Mouse (Mus musculus) heart, adult 2 months (tissue): ENCODE data around the gene Muc1. TPM values are rescaled to one million over a fixed set of nuclear protein-coding genes. Genes with fewer than 3 reads are reported as not detected.
"Not testable (repeated sequence)": the region's sequence is repeated elsewhere in the genome, so short reads cannot be mapped to it uniquely, and the experiment has no call there.

ENCODE experiments used
- DNase-seq, 2 experiments: peaks; one replicate each; pipeline ENCODE4 v3.0.0; 2021
- H3K27ac ChIP-seq: fragments of 200-600 bp; 2 replicates; pipeline ENCODE4 v1.8.1; 2022
- H3K27me3 ChIP-seq: fragments of 200-500 bp; 2 replicates; pipeline ENCODE4 v1.6.1; 2012; ENCODE audit warnings: mild to moderate bottlenecking, low read length, inconsistent platforms, mixed read lengths; ENCODE audit not compliant: control insufficient read depth, insufficient read depth
- H3K36me3 ChIP-seq: fragments of 200-500 bp; 2 replicates; pipeline ENCODE4 v1.6.1; 2012; ENCODE audit warnings: low read length, inconsistent platforms; ENCODE audit not compliant: control insufficient read depth, insufficient read depth
- H3K4me1 ChIP-seq: fragments of 200-500 bp; 2 replicates; pipeline ENCODE4 v1.6.1; 2011; ENCODE audit warnings: low read length; ENCODE audit not compliant: control insufficient read depth, insufficient read depth
- H3K4me3 ChIP-seq: fragments of 200-600 bp; 2 replicates; pipeline ENCODE4 v1.8.1; 2022
- H3K79me2 ChIP-seq: fragments of 200-500 bp; replicated peaks from 2 replicates; pipeline ENCODE4 v1.6.1; 2012; ENCODE audit warnings: mild to moderate bottlenecking, inconsistent platforms, low read length, moderate library complexity, mixed read lengths; ENCODE audit not compliant: control insufficient read depth, insufficient read depth
- H3K9ac ChIP-seq: fragments of 200-500 bp; 2 replicates; pipeline ENCODE4 v1.6.1; 2012; ENCODE audit warnings: low read depth, mild to moderate bottlenecking, control low read depth, inconsistent platforms, low read length, mixed read lengths
- CTCF ChIP-seq: fragments of 200-600 bp; IDR thresholded peaks from 2 replicates; pipeline ENCODE4 v1.8.1; 2022; ENCODE audit warnings: antibody characterized with exemption, mild to moderate bottlenecking, moderate library complexity
- EP300 ChIP-seq: fragments of 200-500 bp; IDR thresholded peaks from 2 replicates; pipeline ENCODE4 v1.6.1; 2011; ENCODE audit warnings: low read depth, low read length, control low read depth; ENCODE audit not compliant: insufficient read depth
- POLR2A ChIP-seq: fragments of 200-500 bp; IDR thresholded peaks from 2 replicates; pipeline ENCODE4 v1.6.1; 2011; ENCODE audit warnings: mild to moderate bottlenecking, low read depth, low read length, control low read depth; ENCODE audit not compliant: insufficient read depth
- WGBS: fragments of 180-500 bp; shearing (Covaris S2); methylation state at CpG from one replicate; pipeline ENCODE4 v1.1.7; 2018; 5-methylcytosine and 5-hydroxymethylcytosine counted together
- intact Hi-C: fragments of 180-260 bp; cut with DNase I; formaldehyde crosslinking; loops from one replicate; pipeline ENCODE4 v1.15.1; 2025
- polyA plus RNA-seq: library from polyadenylated mRNA; depleted of rRNA; stranded (reverse); fragments of >200 nt; gene quantifications from 2 replicates; pipeline ENCODE4 v1.2.3, GENCODE M21; 2012
- total RNA-seq, 2 experiments: library from RNA; stranded (reverse); gene quantifications; 2 replicates each; pipeline ENCODE4 v1.2.3; 2021

Gene Muc1
- total and polyA plus RNA-seq, 3 experiments: 0.39 to 6.2 (median 0.47) TPM

DNA sequence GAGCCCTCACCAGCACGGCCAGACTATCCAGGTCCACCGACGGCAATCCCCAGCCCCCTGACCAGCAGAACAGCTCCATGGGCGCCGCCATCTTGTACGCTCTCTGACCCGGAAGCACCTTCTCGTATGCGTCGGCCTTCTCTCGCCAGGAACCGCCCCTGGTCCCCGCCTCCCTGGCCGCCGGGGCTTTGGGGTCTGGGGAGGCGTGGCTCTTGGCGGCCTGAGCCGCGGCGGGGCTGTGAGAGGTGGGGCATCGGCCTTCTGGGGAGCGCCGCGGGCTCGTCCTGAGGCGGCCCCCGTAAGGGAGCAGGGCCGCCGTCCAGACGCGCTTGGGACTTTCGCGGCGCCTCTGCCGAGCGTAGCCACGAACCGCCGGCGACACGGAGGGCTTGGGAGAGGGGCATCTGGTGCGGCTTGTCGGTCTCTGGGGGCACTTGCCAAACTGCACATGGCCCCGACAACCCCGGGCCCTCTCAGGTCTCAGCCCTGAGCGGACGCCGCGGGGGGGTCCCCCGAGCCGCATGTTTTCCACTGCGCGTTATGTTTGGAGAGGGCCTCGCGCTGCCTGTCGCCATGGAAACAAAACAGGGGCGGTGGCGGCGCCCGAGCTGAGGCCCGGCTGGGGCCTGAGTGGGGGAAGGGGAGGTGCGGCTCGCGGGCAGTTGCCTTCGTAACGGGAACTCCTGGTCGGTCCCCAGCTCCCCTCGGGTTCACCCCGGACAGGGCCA, 14.9 kb upstream of the Muc1 start:
- peak; percentile 96 for DNase-seq
- intact Hi-C loops: loop anchor here (2.0 to 10.0 kb wide), 5 partner anchors 17 to 269 kb away; partner anchors contain the start of genes Clk2 and Scamp3
- peak overlapping the region; percentile 95 for H3K9ac ChIP-seq
- no peaks in the 10 kb centered on the region for H3K36me3 ChIP-seq
- H3K79me2 ChIP-seq: no peaks in the 10 kb centered on the region
- TF ChIP-seq EP300 (peak; percentile 45; the same call in 1 of the 2 replicates), POLR2A (peak; percentile 75), CTCF (no peak)
- WGBS: under 1% methylated on average over 61 of the region's 69 CpGs
- H3K4me3 ChIP-seq: peak overlapping the region; percentile 88
- H3K27ac ChIP-seq: peak overlapping the region; percentile 88
- peaks cover 5% of the 10 kb centered on the region for H3K4me1 ChIP-seq
- no peaks in the 10 kb centered on the region for H3K27me3 ChIP-seq

DNA sequence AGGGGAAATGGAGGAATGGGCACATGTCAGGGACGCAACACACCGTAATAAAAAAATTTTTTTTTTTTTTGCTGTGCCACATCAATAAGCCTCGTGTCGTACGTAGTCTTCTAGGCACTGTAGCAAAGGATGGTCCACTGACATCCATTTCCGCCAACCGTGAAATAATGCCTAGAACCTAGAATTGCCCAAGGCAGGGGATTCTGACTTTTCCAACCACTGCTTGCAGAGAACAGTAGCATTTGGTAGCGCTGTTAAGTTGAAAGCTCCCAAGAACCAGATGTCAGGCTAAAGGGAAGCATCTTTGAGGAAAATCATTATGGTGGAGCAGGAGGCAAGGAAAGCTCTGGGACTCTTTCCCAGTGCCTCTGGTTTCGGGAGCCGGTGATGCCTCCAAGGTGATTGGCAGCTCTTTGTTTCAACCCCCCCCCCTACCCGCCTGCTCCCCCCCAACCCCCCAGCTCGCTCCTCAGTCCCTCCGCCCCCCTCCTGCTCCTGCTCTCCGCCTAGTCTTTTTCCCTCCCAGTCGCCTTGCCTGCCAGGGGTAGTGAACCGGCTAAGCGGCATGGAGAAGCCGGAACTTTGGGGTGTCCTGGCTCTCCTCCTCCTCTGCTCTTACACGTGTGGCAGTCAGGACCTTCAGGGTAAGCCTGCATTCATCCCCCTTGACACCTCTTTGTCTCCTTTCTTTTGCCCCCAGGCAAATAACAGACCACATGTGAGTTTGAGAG, 14.0 kb upstream of the Muc1 start, which contains the start of gene Thbs3:
Gene Thbs3 (plus strand): TSS at position 500 of the 731 bp plus-strand sequence.
- DNase-seq: peak; percentile 55 to 57
- H3K36me3 ChIP-seq: no peaks in the 10 kb centered on the region
- TF ChIP-seq CTCF (no peak), EP300 (no peak), POLR2A (no peak)
- no peaks in the 10 kb centered on the region for H3K79me2 ChIP-seq
- H3K27ac ChIP-seq: peak within 1 kb of the TSS; percentile 88
- peaks cover 5% of the 10 kb centered on the region for H3K4me1 ChIP-seq
- peak within 1 kb of the TSS; percentile 95 for H3K9ac ChIP-seq
- H3K4me3 ChIP-seq: peak within 1 kb of the TSS; percentile 88
- 3% methylated on average over 19 of the region's 19 CpGs for WGBS
- intact Hi-C loops: loop anchor here (2.0 to 10.0 kb wide), 4 partner anchors 18 to 270 kb away; partner anchors contain the start of gene Clk2
- no peaks in the 10 kb centered on the region for H3K27me3 ChIP-seq

- no peaks in the 10 kb centered on the region for H3K79me2 ChIP-seq
- TF ChIP-seq CTCF (no peak; the same call in 1 of the 2 replicates), POLR2A (no peak), EP300 (peak; percentile 85)
- H3K27me3 ChIP-seq: no peaks in the 10 kb centered on the region
- no peaks in the 10 kb centered on the region for H3K36me3 ChIP-seq
- intact Hi-C loops: loop anchor here (2.0 to 10.0 kb wide), 5 partner anchors 19 to 271 kb away; partner anchors contain the start of gene Clk2
- H3K9ac ChIP-seq: no peak overlapping the region
- peak; percentile 83 to 84 for DNase-seq
- 0% methylated on average over 6 of the region's 6 CpGs for WGBS
- H3K4me1 ChIP-seq: peaks cover 5% of the 10 kb centered on the region
- no peak overlapping the region; the same call in 1 of the 2 replicates for H3K27ac ChIP-seq
- peak overlapping the region; percentile 34; the same call in 1 of the 2 replicates for H3K4me3 ChIP-seq
These were observed 13.0 kb upstream of the Muc1 start for GRCm38 (mm10) chr3:89215853-89216252.

DNA sequence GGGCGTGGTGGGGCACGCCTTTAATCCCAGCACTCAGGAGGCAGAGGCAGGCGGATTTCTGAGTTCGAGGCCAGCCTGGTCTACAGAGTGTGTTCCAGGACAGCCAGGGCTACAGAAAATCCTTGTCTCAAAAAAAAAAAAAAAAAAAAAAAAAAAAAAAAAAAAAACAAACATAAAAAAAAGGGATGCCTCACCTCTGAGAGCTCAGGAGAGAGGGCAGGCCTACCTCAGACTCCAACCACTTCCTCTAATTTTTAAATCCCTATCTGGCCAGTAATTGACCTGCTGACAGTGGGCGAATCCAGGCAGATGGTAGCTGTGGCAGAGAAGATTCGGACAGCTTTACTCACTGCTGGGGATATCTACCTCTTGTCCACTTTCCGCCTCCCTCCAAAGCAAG, 12.4 kb upstream of the Muc1 start:
- not testable (repeated sequence) for DNase-seq, H3K9ac ChIP-seq, H3K4me3 ChIP-seq, H3K36me3 ChIP-seq, H3K4me1 ChIP-seq, H3K27me3 ChIP-seq, H3K79me2 ChIP-seq, H3K27ac ChIP-seq
- intact Hi-C loops: loop anchor here (2.0 to 10.0 kb wide), 2 partner anchors 100 to 272 kb away; no protein-coding TSS in a partner anchor
- 62% methylated on average over 7 of the region's 7 CpGs for WGBS

DNA sequence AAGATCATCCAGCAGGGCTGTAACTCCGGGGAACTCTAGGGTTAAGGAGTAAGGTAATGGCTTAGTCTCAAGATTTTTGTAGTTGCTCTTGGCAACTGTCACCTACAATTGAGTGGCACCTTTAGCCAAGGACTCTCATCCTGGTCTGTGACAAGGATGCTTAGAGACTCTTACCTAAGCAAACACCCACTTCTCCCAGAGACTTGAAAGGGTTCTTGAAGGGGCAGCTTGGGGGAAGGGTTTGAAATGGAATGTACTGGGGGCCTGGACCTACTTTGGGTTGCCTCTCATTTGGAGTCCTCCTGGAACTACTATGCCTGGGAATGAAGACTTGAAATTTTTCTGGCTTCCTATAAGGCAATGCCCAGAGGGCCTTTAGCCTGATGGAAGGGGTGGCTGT, 10.6 kb upstream of the Muc1 start:
- H3K79me2 ChIP-seq: no peaks in the 10 kb centered on the region
- intact Hi-C loops: loop anchor here (10.0 kb wide), 1 partner anchor 273 kb away; no protein-coding TSS in a partner anchor
- WGBS: 92% methylated on average over 1 of the region's 1 CpGs

More for the DNA sequence above, 10.6 kb upstream of the Muc1 start:
- H3K27ac ChIP-seq: no peak overlapping the region
- TF ChIP-seq POLR2A (no peak), CTCF (no peak), EP300 (no peak)
- no peaks in the 10 kb centered on the region for H3K27me3 ChIP-seq
- H3K36me3 ChIP-seq: no peaks in the 10 kb centered on the region
- no peak overlapping the region for H3K9ac ChIP-seq
- DNase-seq: no peak
- peaks cover 5% of the 10 kb centered on the region; the same call in 1 of the 2 replicates for H3K4me1 ChIP-seq
- H3K4me3 ChIP-seq: no peak overlapping the region
